Mouse (Mus musculus): ENCODE data around the gene Fbp2. TPM values are rescaled to one million over a fixed set of nuclear protein-coding genes. Genes with fewer than 3 reads are reported as not detected.

The Fbp2 gene
- polyA plus RNA-seq, 1 experiment, result not detected

DNA sequence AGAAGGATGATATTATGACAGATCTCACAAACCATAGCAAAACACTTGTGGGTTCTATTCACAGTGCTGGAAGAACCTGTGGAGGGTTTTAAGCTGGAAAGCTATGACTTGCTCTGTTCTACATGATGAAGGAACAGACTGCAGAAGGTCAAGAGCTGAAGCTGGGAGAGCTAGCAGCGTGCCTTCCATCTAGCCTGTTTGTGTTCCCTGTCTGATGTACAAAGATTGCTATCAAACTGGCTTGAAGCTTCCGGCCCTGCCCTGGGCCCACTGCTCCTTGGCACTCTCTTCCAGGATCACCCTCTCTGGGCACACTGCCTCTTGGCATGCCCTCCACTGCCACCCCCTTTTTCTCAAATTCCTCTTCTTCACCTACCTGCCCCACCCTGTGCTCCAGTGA, 31.1 kb upstream of the Fbp2 start:
- no peaks in the 10 kb centered on the region for H3K79me2 ChIP-seq (ENCODE audit: control insufficient read depth, insufficient read depth)
- no peaks in the 10 kb centered on the region for H3K36me3 ChIP-seq (ENCODE audit: control insufficient read depth, insufficient read depth)
- no peak overlapping the region for H3K4me3 ChIP-seq (ENCODE audit: insufficient read depth, poor library complexity, severe bottlenecking)
- TF ChIP-seq MYOD1 (IDR thresholded peaks at IDR 0.05; ENCODE audit: control insufficient read depth, insufficient read length, low read depth) (no peak), MAX (IDR thresholded peaks at IDR 0.05) (no peak), CTCF (IDR thresholded peaks at IDR 0.05; ENCODE audit: control insufficient read depth, insufficient read depth, insufficient read length) (no peak), MYOG (IDR thresholded peaks at IDR 0.05; ENCODE audit: control insufficient read depth, extremely low read depth, insufficient read length) (no peak), CEBPB (IDR thresholded peaks at IDR 0.05; ENCODE audit: low read depth) (no peak), USF1 (IDR thresholded peaks at IDR 0.05; ENCODE audit: low read depth) (no peak), FOSL1 (IDR thresholded peaks at IDR 0.05; ENCODE audit: insufficient read depth, low read length, poor library complexity, severe bottlenecking) (no peak)
- H3K79me3 ChIP-seq (ENCODE audit: low read depth), result no peaks in the 10 kb centered on the region
- peaks cover 38% of the 10 kb centered on the region for H3K27me3 ChIP-seq (ENCODE audit: control insufficient read depth, insufficient read depth, insufficient read length)
- no peak overlapping the region for H3ac ChIP-seq (ENCODE audit: control insufficient read depth, insufficient read length, low read depth)

DNA sequence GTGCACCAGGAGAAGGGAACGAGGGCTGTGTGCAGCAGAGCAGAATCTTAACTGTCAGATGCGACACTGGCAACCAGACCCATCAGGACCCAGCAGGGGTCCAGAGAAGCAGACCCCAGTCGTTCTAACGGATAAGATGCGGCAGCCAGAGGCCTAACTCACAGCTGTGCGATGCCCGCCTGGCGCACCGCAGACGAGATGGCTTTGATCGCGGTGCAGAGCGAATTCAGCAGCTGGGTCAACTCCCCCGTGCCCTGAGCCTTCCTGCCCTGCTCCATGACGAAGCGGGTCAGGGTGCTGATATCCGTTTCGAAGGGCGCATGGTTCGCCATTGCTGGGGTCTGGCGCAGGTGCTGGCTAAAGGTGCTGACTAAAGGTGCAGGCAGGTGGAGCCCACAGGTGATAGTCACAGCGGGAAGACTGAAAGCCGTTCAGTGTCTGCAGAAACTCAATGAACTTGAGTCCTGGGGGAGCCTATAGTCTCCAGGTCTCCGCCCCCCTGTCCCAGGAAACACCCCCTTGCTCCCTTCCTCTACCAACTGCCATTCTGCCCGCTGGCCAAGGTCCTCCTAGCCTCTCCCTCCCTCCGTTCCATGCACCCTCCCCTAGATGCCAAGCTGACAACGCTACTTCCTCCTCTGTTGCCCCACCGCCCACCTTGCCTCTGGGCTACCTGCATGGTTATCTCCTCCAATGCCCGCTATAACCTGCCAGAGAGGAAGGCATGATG, 29.7 kb upstream of the Fbp2 start, which contains the start of gene Fbp1:
TSS of gene Fbp1 (minus strand) at position 571 of the 730 bp plus-strand sequence.
- Histone ChIP-seq H3K36me3 (ENCODE audit: control insufficient read depth, insufficient read depth) (no peaks in the 10 kb centered on the region), H3K27me3 (ENCODE audit: control insufficient read depth, insufficient read depth, insufficient read length) (peaks cover 45% of the 10 kb centered on the region), H3K79me2 (ENCODE audit: control insufficient read depth, insufficient read depth) (no peaks in the 10 kb centered on the region), H3K4me3 (ENCODE audit: insufficient read depth, poor library complexity, severe bottlenecking) (no peak within 1 kb of the TSS), H3K79me3 (ENCODE audit: low read depth) (no peaks in the 10 kb centered on the region), H3ac (ENCODE audit: control insufficient read depth, insufficient read length, low read depth) (no peak within 1 kb of the TSS)
- TF ChIP-seq USF1 (IDR thresholded peaks at IDR 0.05; ENCODE audit: low read depth) (no peak), MYOG (IDR thresholded peaks at IDR 0.05; ENCODE audit: control insufficient read depth, extremely low read depth, insufficient read length) (no peak), MAX (IDR thresholded peaks at IDR 0.05) (no peak), MYOD1 (IDR thresholded peaks at IDR 0.05; ENCODE audit: control insufficient read depth, insufficient read length, low read depth) (no peak), CTCF (IDR thresholded peaks at IDR 0.05; ENCODE audit: control insufficient read depth, insufficient read depth, insufficient read length) (no peak), CEBPB (IDR thresholded peaks at IDR 0.05; ENCODE audit: low read depth) (no peak), FOSL1 (IDR thresholded peaks at IDR 0.05; ENCODE audit: insufficient read depth, low read length, poor library complexity, severe bottlenecking) (no peak)

DNA sequence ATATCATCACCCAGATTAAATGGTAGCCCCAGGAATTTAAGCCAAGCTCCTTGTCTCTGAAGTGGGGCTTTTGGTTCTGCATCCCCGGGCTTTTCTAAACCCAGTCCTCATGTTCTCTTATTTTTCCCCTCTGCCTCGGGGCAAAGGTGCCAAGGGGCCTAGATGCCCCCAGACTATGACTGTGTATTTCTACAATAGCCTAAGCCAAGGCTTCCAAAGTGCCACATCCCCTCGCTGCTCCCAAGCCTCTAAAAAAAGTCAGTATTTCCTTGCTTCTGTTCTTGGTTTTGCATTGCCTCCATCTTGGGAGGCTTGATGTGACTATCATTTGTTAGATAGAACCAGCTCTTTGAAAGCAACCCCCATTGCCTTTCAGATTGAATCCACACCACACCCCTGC, 26.3 kb upstream of the Fbp2 start:
- Histone ChIP-seq H3ac (ENCODE audit: control insufficient read depth, insufficient read length, low read depth) (no peak overlapping the region), H3K4me3 (ENCODE audit: insufficient read depth, poor library complexity, severe bottlenecking) (no peak overlapping the region), H3K79me3 (ENCODE audit: low read depth) (no peaks in the 10 kb centered on the region), H3K79me2 (ENCODE audit: control insufficient read depth, insufficient read depth) (no peaks in the 10 kb centered on the region), H3K36me3 (ENCODE audit: control insufficient read depth, insufficient read depth) (no peaks in the 10 kb centered on the region), H3K27me3 (ENCODE audit: control insufficient read depth, insufficient read depth, insufficient read length) (peaks cover 41% of the 10 kb centered on the region)
- TF ChIP-seq FOSL1 (IDR thresholded peaks at IDR 0.05; ENCODE audit: insufficient read depth, low read length, poor library complexity, severe bottlenecking), result no peak
- no peak for TF ChIP-seq CEBPB (IDR thresholded peaks at IDR 0.05; ENCODE audit: low read depth)
- TF ChIP-seq USF1 (IDR thresholded peaks at IDR 0.05; ENCODE audit: low read depth), result no peak
- TF ChIP-seq CTCF (IDR thresholded peaks at IDR 0.05; ENCODE audit: control insufficient read depth, insufficient read depth, insufficient read length), result no peak
- TF ChIP-seq MAX (IDR thresholded peaks at IDR 0.05), result no peak
- no peak for TF ChIP-seq MYOG (IDR thresholded peaks at IDR 0.05; ENCODE audit: control insufficient read depth, extremely low read depth, insufficient read length)
- TF ChIP-seq MYOD1 (IDR thresholded peaks at IDR 0.05; ENCODE audit: control insufficient read depth, insufficient read length, low read depth), result no peak

DNA sequence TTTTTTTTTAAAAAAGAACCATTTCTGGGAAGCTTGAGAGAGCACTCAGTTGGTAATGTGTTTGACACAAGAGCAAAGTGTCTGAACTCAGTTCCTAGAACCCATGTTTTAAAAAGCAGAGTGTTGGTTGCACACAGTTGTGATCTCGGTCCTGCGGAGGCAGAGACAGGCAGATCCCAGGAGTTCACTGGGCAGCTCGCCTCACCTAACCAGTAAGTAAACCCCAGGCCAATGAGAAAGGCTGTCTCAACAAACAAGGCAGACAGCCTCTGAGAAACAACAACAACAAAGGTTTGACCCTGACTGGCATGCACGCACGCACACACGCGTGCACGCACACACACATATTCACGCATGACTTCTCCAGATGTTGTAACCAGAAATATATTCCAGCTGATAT, 25.7 kb upstream of the Fbp2 start:
- Histone ChIP-seq H3K79me2 (ENCODE audit: control insufficient read depth, insufficient read depth) (no peaks in the 10 kb centered on the region), H3K36me3 (ENCODE audit: control insufficient read depth, insufficient read depth) (no peaks in the 10 kb centered on the region), H3K27me3 (ENCODE audit: control insufficient read depth, insufficient read depth, insufficient read length) (peaks cover 34% of the 10 kb centered on the region), H3K4me3 (ENCODE audit: insufficient read depth, poor library complexity, severe bottlenecking) (no peak overlapping the region), H3ac (ENCODE audit: control insufficient read depth, insufficient read length, low read depth) (no peak overlapping the region), H3K79me3 (ENCODE audit: low read depth) (no peaks in the 10 kb centered on the region)
- TF ChIP-seq FOSL1 (IDR thresholded peaks at IDR 0.05; ENCODE audit: insufficient read depth, low read length, poor library complexity, severe bottlenecking) (no peak), CEBPB (IDR thresholded peaks at IDR 0.05; ENCODE audit: low read depth) (no peak), MYOD1 (IDR thresholded peaks at IDR 0.05; ENCODE audit: control insufficient read depth, insufficient read length, low read depth) (no peak), MYOG (IDR thresholded peaks at IDR 0.05; ENCODE audit: control insufficient read depth, extremely low read depth, insufficient read length) (no peak), MAX (IDR thresholded peaks at IDR 0.05) (no peak), USF1 (IDR thresholded peaks at IDR 0.05; ENCODE audit: low read depth) (no peak), CTCF (IDR thresholded peaks at IDR 0.05; ENCODE audit: control insufficient read depth, insufficient read depth, insufficient read length) (no peak)

DNA sequence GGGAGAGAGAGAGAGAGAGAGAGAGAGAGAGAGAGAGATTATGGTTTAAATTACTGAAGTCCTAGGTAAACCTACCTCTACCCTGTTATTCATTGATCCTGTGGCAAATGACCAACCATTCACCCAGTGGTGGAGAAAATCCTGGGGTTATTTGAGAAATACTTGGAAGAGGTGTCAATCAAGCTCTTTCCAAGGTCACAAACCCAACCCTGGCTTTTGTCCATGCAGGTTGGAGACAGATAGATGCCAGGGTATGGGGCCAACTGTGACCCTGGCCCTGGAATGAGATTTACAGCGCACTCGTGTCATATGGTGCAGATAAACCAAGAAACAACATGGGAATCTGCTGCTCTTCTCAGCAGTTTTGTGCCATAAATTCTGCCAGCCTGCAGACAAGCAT, 25.2 kb upstream of the Fbp2 start:
- H3K4me3 ChIP-seq (ENCODE audit: insufficient read depth, poor library complexity, severe bottlenecking), result no peak overlapping the region
- H3K27me3 ChIP-seq (ENCODE audit: control insufficient read depth, insufficient read depth, insufficient read length), result peaks cover 30% of the 10 kb centered on the region
- no peak overlapping the region for H3ac ChIP-seq (ENCODE audit: control insufficient read depth, insufficient read length, low read depth)
- H3K79me3 ChIP-seq (ENCODE audit: low read depth), result no peaks in the 10 kb centered on the region
- no peaks in the 10 kb centered on the region for H3K79me2 ChIP-seq (ENCODE audit: control insufficient read depth, insufficient read depth)
- H3K36me3 ChIP-seq (ENCODE audit: control insufficient read depth, insufficient read depth), result no peaks in the 10 kb centered on the region
- TF ChIP-seq USF1 (IDR thresholded peaks at IDR 0.05; ENCODE audit: low read depth) (no peak), CEBPB (IDR thresholded peaks at IDR 0.05; ENCODE audit: low read depth) (no peak), MAX (IDR thresholded peaks at IDR 0.05) (no peak), MYOD1 (IDR thresholded peaks at IDR 0.05; ENCODE audit: control insufficient read depth, insufficient read length, low read depth) (no peak), CTCF (IDR thresholded peaks at IDR 0.05; ENCODE audit: control insufficient read depth, insufficient read depth, insufficient read length) (no peak), MYOG (IDR thresholded peaks at IDR 0.05; ENCODE audit: control insufficient read depth, extremely low read depth, insufficient read length) (no peak), FOSL1 (IDR thresholded peaks at IDR 0.05; ENCODE audit: insufficient read depth, low read length, poor library complexity, severe bottlenecking) (no peak)
